Mouse (Mus musculus) midbrain, postnatal 0 days (tissue): ENCODE measurements at regions not wholly inside any gene's neighbourhood (a gene's known extent, or its start where the extent isn't known, plus 50 kb on each side); places are given as distances from the start of the nearest gene placed in this dataset.

Experiments
- ATAC-seq: fragments of 200-750 bp; cut with Nextera tagmentation; 2 replicates; pipeline ENCODE4 v1.8.0; 2017; ENCODE audit warnings: moderate number of reproducible peaks, mild to moderate bottlenecking, moderate TSS enrichment, moderate library complexity; ENCODE audit not compliant: low FRiP score
- DNase-seq: peaks from one replicate; pipeline ENCODE4 v3.0.0-alpha.2; 2015; ENCODE audit warnings: low spot score
- H3K27ac ChIP-seq: fragments of 300-500 bp; sonication (generic); 2 replicates; pipeline ENCODE4 v1.5.1; 2014; ENCODE audit warnings: low read depth, mild to moderate bottlenecking, low read length, mixed read lengths
- H3K27me3 ChIP-seq: fragments of 300-500 bp; sonication (generic); 2 replicates; pipeline ENCODE4 v1.6.1; 2014; ENCODE audit warnings: low read length, control low read depth, mixed read lengths; ENCODE audit not compliant: insufficient read depth
- H3K36me3 ChIP-seq: fragments of 300-500 bp; sonication (generic); 2 replicates; pipeline ENCODE4 v1.6.1; 2014; ENCODE audit warnings: low read length, control low read depth, mixed read lengths; ENCODE audit not compliant: insufficient read depth
- H3K4me1 ChIP-seq: fragments of 300-500 bp; sonication (generic); 2 replicates; pipeline ENCODE4 v1.6.1; 2014; ENCODE audit warnings: mild to moderate bottlenecking, control low read depth, antibody characterized with exemption, low read length, mixed read lengths; ENCODE audit not compliant: insufficient read depth
- H3K4me2 ChIP-seq: fragments of 300-500 bp; sonication (generic); 2 replicates; pipeline ENCODE4 v1.6.1; 2014; ENCODE audit warnings: low read depth, mild to moderate bottlenecking, low read length, mixed read lengths; ENCODE audit not compliant: poor library complexity, severe bottlenecking
- H3K4me3 ChIP-seq: fragments of 300-500 bp; sonication (generic); 2 replicates; pipeline ENCODE4 v1.5.1; 2014; ENCODE audit warnings: low read depth, mild to moderate bottlenecking, low read length, moderate library complexity
- H3K9ac ChIP-seq: fragments of 300-500 bp; sonication (generic); replicated peaks from 2 replicates; pipeline ENCODE4 v1.6.1; 2014; ENCODE audit warnings: mild to moderate bottlenecking, low read length, moderate library complexity, mixed read lengths; ENCODE audit not compliant: poor library complexity, severe bottlenecking
- H3K9me3 ChIP-seq: fragments of 300-500 bp; sonication (generic); 2 replicates; pipeline ENCODE4 v1.6.1; 2016; ENCODE audit warnings: low read length, control low read depth
- CTCF ChIP-seq: IDR thresholded peaks from 2 replicates; pipeline ENCODE4 v1.5.1; 2016; ENCODE audit warnings: antibody characterized with exemption, mild to moderate bottlenecking
- WGBS: fragments of 180-500 bp; shearing (Covaris S2); extraction: QIAGEN DNeasy Blood & Tissue Kit; methylation state at CpG from one replicate; pipeline ENCODE4 v1.1.7; 2014; 5-methylcytosine and 5-hydroxymethylcytosine counted together

- H3K27me3 ChIP-seq, result no peaks in the 10 kb centered on the region
- H3K9ac ChIP-seq, result no peak overlapping the region
- 77% methylated on average over 5 of the region's 5 CpGs for WGBS
- no peaks in the 10 kb centered on the region for H3K4me1 ChIP-seq
- no peak overlapping the region for H3K27ac ChIP-seq
- no peak overlapping the region for H3K4me3 ChIP-seq
- no peak for ATAC-seq
- TF ChIP-seq CTCF, result no peak
- H3K36me3 ChIP-seq, result no peaks in the 10 kb centered on the region
- no peak for DNase-seq
- no peak overlapping the region for H3K4me2 ChIP-seq
- no peaks in the 10 kb centered on the region for H3K9me3 ChIP-seq
These were observed 61.9 kb upstream of the Adamts3 start for GRCm38 (mm10) chr5:89944855-89945659.

GRCm38 (mm10) chr5:89943276-89944127 lies 60.4 kb upstream of the Adamts3 start:
- TF ChIP-seq CTCF, result no peak
- DNase-seq (no peak), ATAC-seq (peak; percentile 57; the same call in 1 of the 2 replicates)
- no peaks in the 10 kb centered on the region for H3K9me3 ChIP-seq
- no peak overlapping the region for H3K27ac ChIP-seq
- no peaks in the 10 kb centered on the region for H3K36me3 ChIP-seq
- H3K27me3 ChIP-seq, result no peaks in the 10 kb centered on the region
- WGBS, result 29% methylated on average over 9 of the region's 9 CpGs
- H3K9ac ChIP-seq, result no peak overlapping the region
- no peak overlapping the region for H3K4me2 ChIP-seq
- no peaks in the 10 kb centered on the region for H3K4me1 ChIP-seq
- no peak overlapping the region for H3K4me3 ChIP-seq

GRCm38 (mm10) chr5:89942244-89942643 lies 59.1 kb upstream of the Adamts3 start:
- no peak overlapping the region for H3K9ac ChIP-seq
- H3K27ac ChIP-seq, result no peak overlapping the region
- H3K27me3 ChIP-seq, result no peaks in the 10 kb centered on the region
- no peaks in the 10 kb centered on the region for H3K9me3 ChIP-seq
- no peaks in the 10 kb centered on the region for H3K4me1 ChIP-seq
- 31% methylated on average over 4 of the region's 4 CpGs for WGBS
- no peak for ATAC-seq
- no peaks in the 10 kb centered on the region for H3K36me3 ChIP-seq
- H3K4me2 ChIP-seq, result no peak overlapping the region
- no peak for DNase-seq
- no peak overlapping the region for H3K4me3 ChIP-seq
- no peak for TF ChIP-seq CTCF

GRCm38 (mm10) chr5:89932999-89933398 lies 49.9 kb upstream of the Adamts3 start:
- no peak for DNase-seq
- no peak overlapping the region for H3K9ac ChIP-seq
- H3K9me3 ChIP-seq, result no peaks in the 10 kb centered on the region
- no peaks in the 10 kb centered on the region for H3K4me1 ChIP-seq
- 0 out of 2 replicates have a peak, but pooled peaks have one; percentile 8 for TF ChIP-seq CTCF
- WGBS, result 85% methylated on average over 6 of the region's 6 CpGs
- H3K36me3 ChIP-seq, result no peaks in the 10 kb centered on the region
- ATAC-seq, result no peak
- H3K27me3 ChIP-seq, result no peaks in the 10 kb centered on the region
- no peak overlapping the region for H3K4me2 ChIP-seq
- no peak overlapping the region for H3K4me3 ChIP-seq
- no peak overlapping the region for H3K27ac ChIP-seq
